Mouse (Mus musculus): ENCODE measurements around the gene Csgalnact2.

Csgalnact2 gene

GRCm38 (mm10) chr6:118076256-118076655 lies 62.7 kb downstream of the Csgalnact2 start:
- DNase-seq (ENCODE audit: low spot score in 2 of 2): no peak

GRCm38 (mm10) chr6:118074151-118074550 lies 64.8 kb downstream of the Csgalnact2 start:
- DNase-seq (ENCODE audit: low spot score in 2 of 2): no peak

DNA sequence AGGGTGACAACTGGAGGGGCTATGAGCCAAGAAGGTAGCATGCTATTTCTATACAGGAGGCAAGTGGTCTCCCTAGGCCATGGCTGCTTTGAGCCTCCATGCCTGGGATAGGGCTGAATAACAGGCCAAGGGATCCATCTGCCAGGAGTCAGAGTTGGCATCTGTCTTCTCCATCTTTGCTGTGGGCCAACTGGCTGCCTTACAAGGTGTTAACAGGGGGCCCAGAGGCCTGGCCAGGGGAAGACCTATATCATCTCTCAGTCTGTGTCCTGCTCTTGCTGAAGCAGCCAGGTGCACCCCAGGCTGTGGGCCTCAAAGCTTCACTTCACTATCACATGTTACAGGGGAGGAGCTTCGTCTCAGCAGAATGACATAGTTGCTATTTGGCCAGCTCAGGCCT lies 66.8 kb downstream of the Csgalnact2 start:
- DNase-seq (ENCODE audit: low spot score in 2 of 2): no peak

- no peak for DNase-seq (ENCODE audit: low spot score in 2 of 2)
Measured at GRCm38 (mm10) chr6:118071416-118071815, 67.5 kb downstream of the Csgalnact2 start.

DNA sequence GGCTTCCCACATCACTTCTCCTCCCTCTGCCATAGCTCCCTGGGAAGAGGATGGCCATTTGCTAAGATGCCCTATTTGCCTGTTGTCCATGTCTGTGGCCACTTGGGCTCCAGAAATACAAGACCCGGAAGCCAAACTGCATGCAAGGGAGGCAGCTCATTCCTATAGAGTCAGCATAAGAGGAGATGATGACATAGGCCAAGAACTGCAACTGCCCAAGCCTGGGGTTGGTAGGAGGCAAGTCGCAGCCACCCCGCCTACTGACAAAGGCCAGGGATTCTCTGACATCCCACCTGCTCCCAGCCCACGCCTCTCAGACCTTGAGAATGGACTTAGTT lies 68.0 kb downstream of the Csgalnact2 start:
- no peak for DNase-seq (ENCODE audit: low spot score in 2 of 2)

GRCm38 (mm10) chr6:118070321-118071012 lies 68.5 kb downstream of the Csgalnact2 start:
- no peak for DNase-seq (ENCODE audit: low spot score in 2 of 2)

DNA sequence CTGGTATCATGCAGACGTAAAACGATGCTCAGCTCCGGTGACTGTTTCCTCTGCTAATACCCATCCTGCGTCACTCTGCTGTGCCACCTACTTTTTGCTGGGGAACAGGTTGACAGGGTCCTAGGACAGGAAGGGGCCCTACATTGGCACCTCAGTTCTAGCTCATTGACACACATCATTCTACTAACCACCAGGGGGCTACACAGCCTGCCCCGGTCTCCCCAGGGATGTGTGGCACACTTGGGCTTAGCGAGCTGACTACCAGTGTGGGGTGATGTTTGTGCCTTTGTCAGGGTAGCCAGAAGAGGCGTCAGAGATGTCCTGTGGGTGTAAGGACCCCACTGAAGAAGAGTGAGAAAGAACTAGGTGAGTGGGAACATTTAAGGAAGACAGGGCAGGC lies 71.2 kb downstream of the Csgalnact2 start:
- no peak for DNase-seq (ENCODE audit: low spot score in 2 of 2)

DNA sequence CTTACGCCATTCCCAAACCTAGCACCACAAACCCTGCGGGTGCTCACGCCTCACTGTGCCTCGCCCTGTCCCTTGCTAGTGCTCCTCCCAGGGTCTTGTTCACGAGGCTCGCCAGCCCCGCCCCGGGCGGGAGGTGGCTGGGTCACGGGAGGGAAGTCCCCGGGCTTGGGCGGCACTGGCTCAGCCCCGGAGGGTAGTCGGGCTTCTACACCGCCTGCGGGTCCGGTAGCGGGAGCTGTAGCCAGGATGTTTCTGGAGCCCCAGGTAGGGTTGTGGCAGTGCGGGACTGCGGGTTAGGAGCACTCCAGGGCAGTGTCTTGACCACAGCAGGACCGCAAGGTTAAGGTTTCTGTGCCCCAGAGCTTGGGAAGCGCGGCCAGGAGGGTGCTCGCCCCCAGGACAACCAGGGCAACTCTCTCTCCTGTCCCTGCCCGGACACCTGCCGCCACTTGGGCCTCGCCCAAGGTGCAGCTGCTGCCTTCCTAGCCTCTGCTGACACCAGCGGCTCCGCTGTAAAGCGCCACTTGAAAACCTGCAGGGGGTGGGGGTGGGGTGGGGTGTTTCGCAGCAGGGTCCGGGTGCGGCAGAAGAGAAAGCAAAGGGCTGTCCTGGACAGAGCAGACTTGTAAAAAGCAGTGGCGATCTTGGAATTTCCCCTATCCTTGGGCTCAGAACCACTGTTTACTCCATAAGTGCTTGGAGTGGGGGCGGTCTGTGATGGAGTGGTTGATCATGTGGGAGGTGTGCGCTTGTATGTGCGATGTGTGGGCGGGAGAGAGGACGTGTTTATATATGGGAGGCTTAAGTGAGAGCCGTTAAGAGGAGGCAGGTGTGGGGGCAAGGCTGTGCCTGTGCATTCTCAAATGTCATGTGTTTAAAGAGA lies 72.5 kb downstream of the Csgalnact2 start:
- no peak for DNase-seq (ENCODE audit: low spot score in 2 of 2)

DNA sequence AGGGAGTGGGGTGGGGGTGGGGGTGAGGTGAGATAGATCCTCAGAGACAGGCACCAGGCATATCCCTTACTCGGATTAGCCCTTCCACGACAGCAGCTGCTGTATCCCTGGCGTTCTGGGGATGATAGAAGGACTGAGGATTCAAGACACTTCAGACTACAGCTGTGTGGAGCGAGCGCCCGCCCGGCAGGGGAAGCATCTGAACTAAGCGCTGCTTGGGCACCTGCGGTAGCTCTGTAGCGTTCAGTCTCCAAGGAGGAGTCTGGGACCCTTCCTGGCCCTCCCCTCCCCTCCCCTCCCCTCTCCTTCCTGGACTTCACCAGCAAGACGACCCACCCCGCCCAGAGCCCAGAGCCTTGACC lies 73.1 kb downstream of the Csgalnact2 start:
- no peak for DNase-seq (ENCODE audit: low spot score in 2 of 2)

DNA sequence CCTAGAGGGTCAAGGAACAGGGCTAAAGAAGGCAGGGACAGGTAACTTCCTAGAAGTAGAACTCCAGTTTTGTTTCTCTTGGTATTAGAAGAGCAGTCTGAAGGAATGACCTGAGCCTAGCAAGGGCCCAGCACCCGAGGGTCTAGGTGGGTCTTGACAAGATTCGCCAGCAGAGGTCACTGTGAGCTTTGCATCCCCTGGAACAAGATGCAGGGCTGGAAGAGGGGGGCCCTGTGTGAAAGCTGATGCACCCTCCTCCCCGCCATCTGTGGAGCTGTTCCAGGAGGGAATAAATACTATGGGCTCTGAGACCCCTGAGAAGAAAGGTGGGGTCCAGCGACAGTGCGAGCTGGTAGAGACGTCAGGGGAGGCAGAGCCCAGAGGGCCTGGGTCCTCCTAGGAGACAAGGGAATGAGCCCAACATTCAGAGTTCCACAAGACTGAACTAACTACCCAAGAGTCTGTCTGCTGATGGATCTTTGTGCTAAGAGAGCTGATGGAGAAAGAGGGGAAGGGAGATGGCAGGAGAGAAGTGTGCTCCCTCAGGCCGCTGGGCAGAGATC lies 73.9 kb downstream of the Csgalnact2 start:
- DNase-seq (ENCODE audit: low spot score in 2 of 2): peak in 1 of 2 experiments; percentile 72

GRCm38 (mm10) chr6:118063266-118063665 lies 75.7 kb downstream of the Csgalnact2 start:
- no peak for DNase-seq (ENCODE audit: low spot score in 2 of 2)

GRCm38 (mm10) chr6:118061266-118061665 lies 77.7 kb downstream of the Csgalnact2 start:
- no peak for DNase-seq (ENCODE audit: low spot score in 2 of 2)
